Mouse (Mus musculus) kidney, embryonic 14.5 days (tissue): ENCODE measurements at regions not wholly inside any gene's neighbourhood (a gene's known extent, or its start where the extent isn't known, plus 50 kb on each side); places are given as distances from the start of the nearest gene placed in this dataset.

ENCODE experiments used
- ATAC-seq: fragments of 200-750 bp; cut with Nextera tagmentation; 2 replicates; pipeline ENCODE4 v1.8.0; 2017; ENCODE audit warnings: moderate number of reproducible peaks, mild to moderate bottlenecking, moderate TSS enrichment, moderate library complexity; ENCODE audit not compliant: low FRiP score, low TSS enrichment
- H3K27ac ChIP-seq: fragments of 300-500 bp; sonication (generic); 2 replicates; pipeline ENCODE4 v1.5.1; 2014; ENCODE audit warnings: low read depth, mild to moderate bottlenecking, low read length, moderate library complexity, mixed read lengths
- H3K27me3 ChIP-seq: fragments of 300-500 bp; sonication (generic); 2 replicates; pipeline ENCODE4 v1.6.1; 2014; ENCODE audit warnings: mild to moderate bottlenecking, low read length; ENCODE audit not compliant: control insufficient read depth, insufficient read depth
- H3K36me3 ChIP-seq: fragments of 300-500 bp; sonication (generic); 2 replicates; pipeline ENCODE4 v1.6.1; 2014; ENCODE audit warnings: low read length, mixed read lengths; ENCODE audit not compliant: control insufficient read depth, insufficient read depth
- H3K4me1 ChIP-seq: fragments of 300-500 bp; sonication (generic); 2 replicates; pipeline ENCODE4 v1.6.1; 2014; ENCODE audit warnings: low read length, mixed read lengths; ENCODE audit not compliant: control insufficient read depth, insufficient read depth
- H3K4me2 ChIP-seq: fragments of 300-500 bp; sonication (generic); replicated peaks from 2 replicates; pipeline ENCODE4 v1.6.1; 2014; ENCODE audit warnings: low read depth, mild to moderate bottlenecking, low read length
- H3K4me3 ChIP-seq: fragments of 300-500 bp; sonication (generic); 2 replicates; pipeline ENCODE4 v1.5.1; 2014; ENCODE audit warnings: mild to moderate bottlenecking, low read length
- H3K9ac ChIP-seq: fragments of 300-500 bp; sonication (generic); 2 replicates; pipeline ENCODE4 v1.6.1; 2014; ENCODE audit warnings: low read depth, mild to moderate bottlenecking, low read length, moderate library complexity
- H3K9me3 ChIP-seq: fragments of 300-500 bp; sonication (generic); 2 replicates; pipeline ENCODE4 v1.6.1; 2016; ENCODE audit warnings: low read length; ENCODE audit not compliant: control insufficient read depth
- WGBS: fragments of 180-500 bp; shearing (Covaris S2); extraction: QIAGEN DNeasy Blood & Tissue Kit; methylation state at CpG from one replicate; pipeline ENCODE4 v1.1.7; 2014; 5-methylcytosine and 5-hydroxymethylcytosine counted together

DNA sequence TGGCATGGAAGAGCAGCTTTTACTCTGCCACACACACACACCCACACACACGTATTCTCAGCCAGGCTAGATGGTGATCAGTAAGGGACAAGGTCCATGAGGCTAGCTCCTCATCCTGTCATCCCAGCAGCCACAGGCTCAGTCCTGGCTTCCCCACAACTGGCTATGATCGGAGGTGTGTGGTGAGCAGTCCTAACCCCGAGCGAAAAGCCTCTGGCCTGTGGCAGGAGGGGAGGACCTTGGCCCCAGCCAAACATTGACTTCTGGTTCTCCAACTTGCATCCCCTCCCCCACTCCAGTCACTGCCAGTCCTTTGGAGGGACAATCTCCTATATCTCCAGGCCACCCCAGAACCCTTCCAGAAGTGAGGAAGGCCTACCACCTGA, 65.2 kb upstream of the Ttc34 start:
- no peak for ATAC-seq
- no peaks in the 10 kb centered on the region for H3K9me3 ChIP-seq
- no peak overlapping the region for H3K27ac ChIP-seq
- no peak overlapping the region for H3K4me2 ChIP-seq
- no peaks in the 10 kb centered on the region for H3K36me3 ChIP-seq
- peaks cover 9% of the 10 kb centered on the region; the same call in 1 of the 2 replicates for H3K27me3 ChIP-seq
- H3K4me1 ChIP-seq, result 0 out of 2 replicates have a peak, but pooled peaks cover 7% of the 10 kb centered on the region
- no peak overlapping the region for H3K9ac ChIP-seq
- no peak overlapping the region for H3K4me3 ChIP-seq
- 63% methylated on average over 4 of the region's 4 CpGs for WGBS

- Histone ChIP-seq H3K27ac (no peak overlapping the region), H3K4me1 (0 out of 2 replicates have a peak, but pooled peaks cover 7% of the 10 kb centered on the region), H3K4me3 (no peak overlapping the region), H3K4me2 (no peak overlapping the region), H3K27me3 (peaks cover 9% of the 10 kb centered on the region; the same call in 1 of the 2 replicates), H3K9ac (no peak overlapping the region), H3K9me3 (no peaks in the 10 kb centered on the region), H3K36me3 (no peaks in the 10 kb centered on the region)
- ATAC-seq, result no peak
- WGBS, result 65% methylated on average over 3 of the region's 3 CpGs
These were observed 63.4 kb upstream of the Ttc34 start for GRCm38 (mm10) chr4:154773830-154774229.

GRCm38 (mm10) chr4:154774332-154774731, 62.9 kb upstream of the Ttc34 start:
- WGBS, result 58% methylated on average over 2 of the region's 2 CpGs
- no peak overlapping the region for H3K4me3 ChIP-seq
- no peaks in the 10 kb centered on the region for H3K36me3 ChIP-seq
- no peak overlapping the region for H3K9ac ChIP-seq
- no peak overlapping the region for H3K27ac ChIP-seq
- peaks cover 9% of the 10 kb centered on the region; the same call in 1 of the 2 replicates for H3K27me3 ChIP-seq
- H3K4me2 ChIP-seq, result no peak overlapping the region
- ATAC-seq, result peak; percentile 33; the same call in 1 of the 2 replicates
- H3K4me1 ChIP-seq, result 0 out of 2 replicates have a peak, but pooled peaks cover 7% of the 10 kb centered on the region
- H3K9me3 ChIP-seq, result no peaks in the 10 kb centered on the region

DNA sequence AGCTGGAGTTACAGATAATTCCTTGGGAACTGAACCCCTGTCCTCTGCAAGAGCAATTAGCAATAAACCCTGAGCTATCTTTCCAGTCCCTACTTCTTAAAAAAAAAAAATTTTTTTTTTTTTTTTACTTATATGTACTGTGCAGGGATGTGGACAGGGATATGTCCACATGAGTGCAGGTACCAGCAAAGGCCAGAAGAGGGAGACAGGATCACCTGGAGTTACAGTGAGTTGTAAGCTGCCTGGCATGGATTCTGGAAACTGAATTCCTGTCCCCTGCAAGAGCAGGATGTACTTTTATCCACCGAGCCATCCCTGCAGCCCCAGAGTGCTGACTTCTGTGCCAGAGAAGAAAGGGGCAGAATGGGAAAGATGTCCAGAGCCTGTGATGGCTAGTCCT, 58.4 kb upstream of the Ttc34 start:
- H3K36me3 ChIP-seq, result no peaks in the 10 kb centered on the region
- H3K9me3 ChIP-seq, result no peaks in the 10 kb centered on the region
- H3K27me3 ChIP-seq, result peaks cover 9% of the 10 kb centered on the region; the same call in 1 of the 2 replicates
- H3K4me1 ChIP-seq, result peaks cover 27% of the 10 kb centered on the region
- H3K4me2 ChIP-seq, result no peak overlapping the region
- WGBS, result 96% methylated on average over 1 of the region's 1 CpGs
- H3K9ac ChIP-seq, result no peak overlapping the region
- H3K27ac ChIP-seq, result no peak overlapping the region; the same call in 1 of the 2 replicates
- H3K4me3 ChIP-seq, result no peak overlapping the region
- no peak for ATAC-seq

DNA sequence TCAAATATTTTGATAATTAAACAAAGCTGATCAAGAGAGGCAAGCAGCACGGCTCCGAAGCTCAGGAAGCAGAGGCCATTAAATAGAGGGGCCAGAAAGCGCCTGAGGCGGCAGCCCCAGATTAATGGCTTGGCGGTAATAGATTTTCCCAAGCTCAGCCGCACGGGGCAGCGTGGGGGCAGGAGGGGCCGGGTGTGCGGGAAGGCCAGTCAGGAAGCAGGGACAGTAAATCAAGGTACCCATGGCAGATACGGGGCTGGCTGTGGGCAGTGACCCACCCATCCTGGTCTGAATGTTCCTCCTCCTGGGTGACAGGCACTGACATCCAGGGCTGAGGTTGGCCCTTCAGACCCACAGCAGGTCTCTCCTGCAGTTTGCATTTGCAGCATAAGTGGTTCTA, 55.9 kb upstream of the Ttc34 start:
- H3K4me3 ChIP-seq, result no peak overlapping the region
- 0% methylated on average over 11 of the region's 11 CpGs for WGBS

GRCm38 (mm10) chr4:154782291-154782690, 55.0 kb upstream of the Ttc34 start:
- no peaks in the 10 kb centered on the region for H3K36me3 ChIP-seq
- peaks cover 16% of the 10 kb centered on the region; the same call in 1 of the 2 replicates for H3K27me3 ChIP-seq
- peaks cover 38% of the 10 kb centered on the region for H3K4me1 ChIP-seq
- no peaks in the 10 kb centered on the region for H3K9me3 ChIP-seq
- H3K4me3 ChIP-seq, result no peak overlapping the region
- no peak overlapping the region for H3K27ac ChIP-seq
- no peak for ATAC-seq
- no peak overlapping the region for H3K4me2 ChIP-seq
- 85% methylated on average over 8 of the region's 8 CpGs for WGBS
- H3K9ac ChIP-seq, result no peak overlapping the region

More for the DNA sequence above, 55.9 kb upstream of the Ttc34 start:
- no peaks in the 10 kb centered on the region for H3K36me3 ChIP-seq
- peak overlapping the region; percentile 8; the same call in 1 of the 2 replicates for H3K4me2 ChIP-seq
- peak overlapping the region; percentile 18; the same call in 1 of the 2 replicates for H3K9ac ChIP-seq
- H3K27ac ChIP-seq, result peak overlapping the region; percentile 65
- ATAC-seq, result peak; percentile 81
- no peaks in the 10 kb centered on the region for H3K9me3 ChIP-seq
- H3K27me3 ChIP-seq, result peaks cover 16% of the 10 kb centered on the region; the same call in 1 of the 2 replicates
- peaks cover 33% of the 10 kb centered on the region for H3K4me1 ChIP-seq

GRCm38 (mm10) chr4:154785282-154785987, 51.8 kb upstream of the Ttc34 start:
- H3K4me2 ChIP-seq, result no peak overlapping the region
- WGBS, result 28% methylated on average over 8 of the region's 8 CpGs
- H3K9ac ChIP-seq, result no peak overlapping the region; the same call in 1 of the 2 replicates
- H3K27ac ChIP-seq, result peak overlapping the region; percentile 52; the same call in 1 of the 2 replicates
- H3K4me3 ChIP-seq, result no peak overlapping the region
- no peaks in the 10 kb centered on the region for H3K36me3 ChIP-seq
- peak; percentile 55 for ATAC-seq
- H3K9me3 ChIP-seq, result no peaks in the 10 kb centered on the region
- peaks cover 41% of the 10 kb centered on the region for H3K4me1 ChIP-seq
- H3K27me3 ChIP-seq, result peaks cover 16% of the 10 kb centered on the region; the same call in 1 of the 2 replicates

DNA sequence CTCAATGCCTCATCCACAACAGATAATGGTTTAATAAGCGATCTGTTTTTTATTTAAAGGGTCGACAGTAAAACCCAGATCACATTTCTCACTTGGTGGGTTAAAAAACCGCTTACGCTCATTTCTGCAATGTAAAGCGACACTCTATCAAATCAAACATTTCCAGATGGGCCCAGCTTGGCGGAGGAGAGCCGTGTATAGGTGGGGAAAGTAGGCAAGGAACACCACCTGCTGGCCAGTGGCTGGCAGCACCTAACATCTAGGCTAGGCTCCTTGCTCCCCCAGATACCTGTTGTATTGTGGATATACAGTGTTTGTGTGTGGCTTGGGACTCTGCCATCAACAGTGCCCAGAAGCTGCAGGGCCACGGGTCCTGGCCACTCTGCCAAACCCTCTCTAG, 50.1 kb upstream of the Ttc34 start:
- WGBS, result 36% methylated on average over 8 of the region's 8 CpGs
- Histone ChIP-seq H3K9me3 (no peaks in the 10 kb centered on the region), H3K4me1 (peaks cover 24% of the 10 kb centered on the region), H3K9ac (no peak overlapping the region), H3K36me3 (no peaks in the 10 kb centered on the region), H3K4me2 (no peak overlapping the region), H3K27ac (no peak overlapping the region), H3K4me3 (no peak overlapping the region), H3K27me3 (peaks cover 16% of the 10 kb centered on the region; the same call in 1 of the 2 replicates)
- ATAC-seq, result no peak
